Mouse (Mus musculus) thymus, postnatal 0 days (tissue): ENCODE results near the gene Wnt11. TPM values are rescaled to one million over a fixed set of nuclear protein-coding genes. Genes with fewer than 3 reads are reported as not detected.

Experiments used
- DNase-seq: peaks from one replicate; pipeline ENCODE4 v3.0.0-alpha.2; 2015; ENCODE audit warnings: low spot score
- polyA plus RNA-seq: library from polyadenylated mRNA; unstranded; fragments of >200 nt; fragmentation: Nextera tagmentation; extraction: Ambion mirVana; gene quantifications from 2 replicates; pipeline ENCODE4 v1.2.1, GENCODE M21; 2015

Wnt11 gene
- polyA plus RNA-seq, result 0.49 and 1.0 TPM in 2 replicates

- DNase-seq, result no peak
Measured at GRCm38 (mm10) chr7:98834711-98835321, at the start of gene Wnt11. Gene Wnt11, plus strand, starts transcription at chr7:98835112.

GRCm38 (mm10) chr7:98786792-98787612 lies 47.9 kb upstream of the Wnt11 start:
- no peak for DNase-seq

- no peak for DNase-seq
Measured at GRCm38 (mm10) chr7:98788721-98789120, 46.2 kb upstream of the Wnt11 start.

GRCm38 (mm10) chr7:98789121-98789520 lies 45.8 kb upstream of the Wnt11 start:
- DNase-seq, result no peak

- no peak for DNase-seq
Measured at GRCm38 (mm10) chr7:98791864-98792263, 43.0 kb upstream of the Wnt11 start.

- DNase-seq, result no peak
Measured at GRCm38 (mm10) chr7:98793811-98794210, 41.1 kb upstream of the Wnt11 start.

- DNase-seq, result no peak
Measured at GRCm38 (mm10) chr7:98794444-98794843, 40.5 kb upstream of the Wnt11 start.

GRCm38 (mm10) chr7:98795637-98796036 lies 39.3 kb upstream of the Wnt11 start:
- no peak for DNase-seq

GRCm38 (mm10) chr7:98797347-98798133 lies 37.4 kb upstream of the Wnt11 start:
- DNase-seq, result no peak

- DNase-seq, result no peak
Measured at GRCm38 (mm10) chr7:98798134-98798417, 36.8 kb upstream of the Wnt11 start.

- no peak for DNase-seq
Measured at GRCm38 (mm10) chr7:98800435-98800834, 34.5 kb upstream of the Wnt11 start.

- no peak for DNase-seq
Measured at GRCm38 (mm10) chr7:98801086-98801485, 33.8 kb upstream of the Wnt11 start.

- DNase-seq, result no peak
Measured at GRCm38 (mm10) chr7:98803181-98803580, 31.7 kb upstream of the Wnt11 start.

GRCm38 (mm10) chr7:98804841-98805772 lies 29.8 kb upstream of the Wnt11 start:
- DNase-seq, result no peak

- DNase-seq, result no peak
Measured at GRCm38 (mm10) chr7:98806961-98807360, 28.0 kb upstream of the Wnt11 start.

- DNase-seq, result no peak
Measured at GRCm38 (mm10) chr7:98809372-98809771, 25.5 kb upstream of the Wnt11 start.

- DNase-seq, result no peak
Measured at GRCm38 (mm10) chr7:98810619-98811018, 24.3 kb upstream of the Wnt11 start.

GRCm38 (mm10) chr7:98820501-98820900 lies 14.4 kb upstream of the Wnt11 start:
- DNase-seq, result no peak

- no peak for DNase-seq
Measured at GRCm38 (mm10) chr7:98822881-98823280, 12.0 kb upstream of the Wnt11 start.

- no peak for DNase-seq
Measured at GRCm38 (mm10) chr7:98823896-98824822, 10.8 kb upstream of the Wnt11 start.
